Mouse (Mus musculus) embryonic fibroblast, embryonic 13.5 days (primary cell): ENCODE measurements around the gene Phxr2. TPM values are rescaled to one million over a fixed set of nuclear protein-coding genes. Genes with fewer than 3 reads are reported as not detected.
A peak's percentile ranks its signal among the peaks of the same experiment; 100 is the strongest.

Experiments
- H3K27ac ChIP-seq: 2 replicates; pipeline ENCODE4 v1.5.1; 2012; ENCODE audit warnings: low read length, control low read depth, inconsistent platforms; ENCODE audit not compliant: insufficient read depth
- H3K4me1 ChIP-seq: 2 replicates; pipeline ENCODE4 v1.6.1; 2011; ENCODE audit warnings: low read length; ENCODE audit not compliant: control insufficient read depth, insufficient read depth
- H3K4me3 ChIP-seq: 2 replicates; pipeline ENCODE4 v1.5.1; 2011; ENCODE audit warnings: mild to moderate bottlenecking, control low read depth, low read length; ENCODE audit not compliant: insufficient read depth
- CTCF ChIP-seq: IDR thresholded peaks from 2 replicates; pipeline ENCODE4 v1.5.1; 2011; ENCODE audit warnings: mild to moderate bottlenecking, control low read depth, low read length, moderate library complexity, borderline replicate concordance; ENCODE audit not compliant: insufficient read depth
- POLR2A ChIP-seq: IDR thresholded peaks from 2 replicates; pipeline ENCODE4 v1.6.1; 2011; ENCODE audit warnings: low read depth, mild to moderate bottlenecking, control low read depth, low read length, moderate library complexity
- polyA plus RNA-seq: library from polyadenylated mRNA; stranded (reverse); fragments of >200 nt; gene quantifications from 2 replicates; pipeline ENCODE4 v1.2.4, GENCODE M21; 2011; ENCODE audit warnings: low read depth; ENCODE audit not compliant: missing spikeins, insufficient read length

Phxr2 gene
- not detected in 2 replicates for polyA plus RNA-seq

- Histone ChIP-seq H3K4me1 (no peaks in the 10 kb centered on the region), H3K27ac (no peak within 1 kb of the TSS), H3K4me3 (no peak within 1 kb of the TSS)
- no peak for TF ChIP-seq POLR2A
Measured at GRCm38 (mm10) chr10:99126225-99126624, at the start of gene Phxr2. TSS of gene Phxr2 (minus strand) at chr10:99126325.

GRCm38 (mm10) chr10:99172906-99173507 lies 46.9 kb upstream of the Phxr2 start:
- Histone ChIP-seq H3K27ac (peak overlapping the region; percentile 67), H3K4me3 (no peak overlapping the region), H3K4me1 (peaks cover 13% of the 10 kb centered on the region)
- TF ChIP-seq POLR2A (no peak), CTCF (no peak)

GRCm38 (mm10) chr10:99171961-99172497 lies 45.9 kb upstream of the Phxr2 start:
- H3K4me3 ChIP-seq = no peak overlapping the region
- no peak for TF ChIP-seq CTCF
- no peak; the same call in 1 of the 2 replicates for TF ChIP-seq POLR2A
- peak overlapping the region; percentile 91 for H3K27ac ChIP-seq
- peaks cover 13% of the 10 kb centered on the region for H3K4me1 ChIP-seq

GRCm38 (mm10) chr10:99169765-99170129 lies 43.6 kb upstream of the Phxr2 start:
- Histone ChIP-seq H3K4me1 (peaks cover 13% of the 10 kb centered on the region), H3K27ac (no peak overlapping the region), H3K4me3 (no peak overlapping the region)
- TF ChIP-seq POLR2A (no peak), CTCF (no peak)

DNA sequence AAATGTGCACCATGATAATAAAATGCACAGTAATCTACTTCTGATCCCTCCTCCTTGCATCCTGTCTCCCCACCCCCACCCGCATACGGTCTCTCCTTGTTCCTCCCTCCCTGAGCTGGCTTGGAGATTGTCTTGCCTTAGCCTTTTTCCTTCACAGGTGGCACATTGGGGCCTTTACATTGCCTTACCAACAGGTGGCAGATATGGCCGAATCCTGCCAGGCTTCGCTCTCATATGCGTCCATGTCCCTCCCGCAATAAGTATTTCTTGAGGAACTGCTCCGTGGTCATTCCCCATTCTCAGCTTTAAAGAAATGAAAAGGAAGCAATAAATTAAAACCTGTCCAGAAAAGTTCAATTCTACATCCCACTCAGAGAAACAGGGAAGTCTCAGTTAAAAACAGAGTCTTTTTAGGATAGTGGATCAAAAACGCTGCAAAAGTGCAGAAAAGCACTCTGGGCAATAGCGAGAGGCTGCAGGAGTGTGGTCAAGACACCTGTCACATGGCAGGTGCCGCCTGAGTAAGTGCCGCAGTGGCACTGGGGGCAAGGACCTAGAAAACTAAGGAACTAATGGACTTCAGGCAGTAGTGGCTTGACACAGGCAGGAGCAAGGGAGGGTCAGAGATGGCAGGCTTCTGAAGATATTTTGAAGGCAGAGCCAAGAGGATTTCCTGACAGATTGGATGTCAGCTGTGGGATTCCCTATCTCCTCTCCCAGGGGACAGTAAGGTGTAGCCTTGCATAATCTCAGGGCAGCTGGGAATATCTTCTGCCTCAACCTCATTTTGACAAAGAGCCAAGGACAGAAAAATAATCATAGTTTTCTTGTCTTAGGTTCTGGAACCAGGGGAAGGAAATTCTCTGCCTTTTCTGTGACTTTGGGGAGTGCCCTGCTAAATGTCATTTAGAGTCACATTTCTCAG lies 43.0 kb upstream of the Phxr2 start:
- TF ChIP-seq CTCF (no peak), POLR2A (no peak)
- peaks cover 13% of the 10 kb centered on the region for H3K4me1 ChIP-seq
- no peak overlapping the region for H3K4me3 ChIP-seq
- H3K27ac ChIP-seq = no peak overlapping the region

DNA sequence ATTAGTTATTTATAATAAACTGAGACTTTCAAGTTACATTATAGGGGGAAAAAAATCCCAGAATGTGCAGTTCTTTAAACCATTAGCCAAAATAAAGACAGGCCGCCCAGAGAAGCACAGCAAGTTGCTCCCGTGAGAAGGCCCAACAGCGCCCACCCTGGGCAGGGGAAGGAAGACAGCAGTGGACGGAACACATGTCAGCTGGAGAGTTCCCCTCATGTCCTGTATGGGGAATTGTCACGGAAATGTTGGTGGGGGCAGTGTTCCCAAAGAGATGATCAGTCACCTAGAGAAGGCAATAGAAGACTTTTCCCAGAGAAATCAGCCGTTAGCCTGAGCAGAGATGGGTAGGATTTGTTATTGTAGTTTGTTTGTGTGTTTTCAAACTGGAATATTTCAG lies 42.3 kb upstream of the Phxr2 start:
- H3K4me1 ChIP-seq = peaks cover 13% of the 10 kb centered on the region
- H3K4me3 ChIP-seq = no peak overlapping the region
- no peak overlapping the region for H3K27ac ChIP-seq
- TF ChIP-seq POLR2A (no peak), CTCF (peak; percentile 25; the same call in 1 of the 2 replicates)

GRCm38 (mm10) chr10:99166392-99166791 lies 40.3 kb upstream of the Phxr2 start:
- Histone ChIP-seq H3K4me3 (no peak overlapping the region), H3K27ac (no peak overlapping the region), H3K4me1 (peaks cover 4% of the 10 kb centered on the region)
- TF ChIP-seq POLR2A (no peak), CTCF (no peak)

GRCm38 (mm10) chr10:99165751-99166282 lies 39.7 kb upstream of the Phxr2 start:
- Histone ChIP-seq H3K4me3 (no peak overlapping the region), H3K4me1 (no peaks in the 10 kb centered on the region), H3K27ac (no peak overlapping the region)
- no peak for TF ChIP-seq POLR2A
- TF ChIP-seq CTCF = no peak

- H3K27ac ChIP-seq = no peak overlapping the region
- no peak overlapping the region for H3K4me3 ChIP-seq
- TF ChIP-seq CTCF (no peak), POLR2A (no peak)
- H3K4me1 ChIP-seq = no peaks in the 10 kb centered on the region
Measured at GRCm38 (mm10) chr10:99164871-99165477, 38.8 kb upstream of the Phxr2 start.

DNA sequence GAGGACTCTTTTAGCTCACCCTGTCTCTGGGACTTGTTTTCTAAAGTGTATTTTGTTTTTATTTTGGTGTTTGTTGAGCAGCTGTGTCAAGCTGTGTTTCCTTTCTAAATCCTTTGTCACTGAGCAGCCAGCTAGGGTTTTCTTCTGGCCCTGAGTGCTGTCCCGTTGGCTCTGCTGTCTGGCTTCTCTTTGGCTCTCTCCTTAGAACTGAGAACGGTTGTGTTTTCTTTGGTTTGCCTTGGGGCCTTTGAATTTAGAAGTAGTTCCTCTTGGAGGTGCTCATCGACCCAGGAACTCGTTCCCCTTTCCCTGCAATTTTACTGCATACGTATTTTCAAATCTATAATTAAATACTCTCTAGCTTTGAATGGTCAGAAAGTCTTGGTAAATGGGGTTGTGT lies 36.9 kb upstream of the Phxr2 start:
- Histone ChIP-seq H3K27ac (no peak overlapping the region), H3K4me3 (no peak overlapping the region), H3K4me1 (no peaks in the 10 kb centered on the region)
- TF ChIP-seq POLR2A (no peak), CTCF (no peak)
